Mouse (Mus musculus): ENCODE results near the gene Dgke. TPM values are rescaled to one million over a fixed set of nuclear protein-coding genes. Genes with fewer than 3 reads are reported as not detected.
"Not testable (repeated sequence)": the region's sequence is repeated elsewhere in the genome, so short reads cannot be mapped to it uniquely, and the experiment has no call there.

The Dgke gene
- total RNA-seq, 2 experiments from 2014 or later = 36.7 to 39.5 TPM

- DNase-seq (ENCODE audit: low spot score in 2 of 2) = no peak
These were observed 9.7 kb upstream of the Dgke start for GRCm38 (mm10) chr11:89076370-89076821.

GRCm38 (mm10) chr11:89074783-89075413 lies 8.2 kb upstream of the Dgke start:
- no peak for DNase-seq (ENCODE audit: low spot score in 2 of 2)

DNA sequence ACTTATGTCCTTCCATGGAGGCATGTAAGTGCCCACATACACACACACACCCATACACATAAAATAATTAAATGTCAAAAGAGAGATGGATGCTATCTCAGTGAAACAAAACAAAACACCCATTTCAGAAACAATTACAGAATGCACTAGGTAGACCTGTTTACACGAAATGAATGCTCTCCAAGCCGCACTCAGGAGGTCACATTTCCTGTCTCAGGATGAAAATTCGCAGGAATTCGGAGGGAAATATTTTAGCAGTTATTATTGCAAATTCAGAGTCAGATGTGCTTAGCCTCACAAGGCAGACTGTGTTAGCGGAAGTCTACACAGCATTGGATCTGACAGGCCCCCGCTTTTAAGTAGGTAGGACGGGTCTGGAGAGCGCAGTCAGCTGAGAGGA lies 6.9 kb upstream of the Dgke start, which contains the start of gene Gm525:
Gene Gm525 (plus strand): TSS at position 301 of the 400 bp plus-strand sequence.
- DNase-seq (ENCODE audit: low spot score in 2 of 2) = no peak

- no peak for DNase-seq (ENCODE audit: low spot score in 2 of 2)
These were observed 4.9 kb upstream of the Dgke start for GRCm38 (mm10) chr11:89071522-89071921.

- DNase-seq (ENCODE audit: low spot score in 2 of 2) = peak; percentile 44 to 57
These were observed 2.7 kb upstream of the Dgke start for GRCm38 (mm10) chr11:89069303-89069702.

DNA sequence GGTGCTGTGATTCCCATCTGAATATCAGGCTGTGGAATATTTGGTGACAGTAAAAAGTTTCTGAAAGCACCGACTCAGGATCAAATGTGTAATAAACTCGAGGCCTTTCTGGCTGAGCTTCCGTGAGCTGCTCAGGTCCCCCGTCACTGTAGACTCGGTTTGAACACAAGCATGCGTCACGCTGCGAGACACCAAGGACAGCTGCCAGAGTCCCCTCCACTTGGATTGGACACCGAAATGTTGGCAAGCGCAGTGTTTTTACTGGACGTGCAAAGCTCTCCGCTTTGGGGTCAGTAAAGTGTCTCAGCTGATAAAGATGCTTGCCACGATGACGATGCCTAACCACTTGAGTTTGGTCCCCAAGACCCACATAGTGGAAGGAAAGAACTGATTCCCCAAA lies 2.0 kb upstream of the Dgke start:
- DNase-seq (ENCODE audit: low spot score in 2 of 2) = no peak

GRCm38 (mm10) chr11:89067871-89068490 lies 1.3 kb upstream of the Dgke start:
- DNase-seq (ENCODE audit: low spot score in 2 of 2) = no peak

GRCm38 (mm10) chr11:89067301-89067822 lies 712 bp upstream of the Dgke start:
- DNase-seq (ENCODE audit: low spot score in 2 of 2) = no peak

DNA sequence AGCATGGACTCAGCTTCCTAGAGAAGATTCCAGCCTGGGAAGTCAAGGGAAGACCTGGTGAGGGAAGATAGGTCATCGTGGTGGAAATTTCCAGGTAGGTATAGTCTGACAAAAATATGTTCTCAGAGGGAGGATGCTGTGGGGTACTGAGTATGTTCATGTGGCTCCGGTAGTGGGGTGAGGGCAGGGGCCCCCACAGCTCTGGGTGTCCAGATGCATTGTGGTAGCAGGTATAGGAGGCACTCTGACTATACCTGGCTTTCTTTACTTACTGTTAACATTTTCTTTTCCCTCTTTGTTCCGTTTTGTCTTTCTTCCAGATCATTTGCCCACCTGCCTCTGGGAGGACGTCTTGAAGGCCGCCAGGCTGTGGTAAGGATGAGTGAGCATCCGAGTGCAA lies 524 bp downstream of the Dgke start:
- no peak for DNase-seq (ENCODE audit: low spot score in 2 of 2)

DNA sequence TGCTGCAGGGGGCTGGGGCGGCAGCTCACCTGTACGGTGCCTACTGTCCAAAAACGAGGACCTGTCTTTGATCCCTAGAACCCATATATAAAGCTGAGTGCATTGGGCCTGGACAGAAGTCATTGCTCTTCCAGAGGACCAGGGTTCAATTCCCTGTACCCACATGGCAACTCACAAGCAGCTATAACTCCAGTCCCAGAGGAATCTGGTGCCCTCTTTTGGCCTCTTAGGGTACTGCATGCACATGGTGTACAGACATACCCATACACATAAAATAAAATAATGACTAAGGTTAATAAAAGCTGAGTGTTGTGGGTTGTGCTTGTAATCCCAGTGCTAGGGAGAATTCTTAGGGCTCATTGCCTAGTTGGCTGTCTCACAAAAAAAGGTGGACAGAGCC lies 1.4 kb downstream of the Dgke start:
- no peak for DNase-seq (ENCODE audit: low spot score in 2 of 2)

DNA sequence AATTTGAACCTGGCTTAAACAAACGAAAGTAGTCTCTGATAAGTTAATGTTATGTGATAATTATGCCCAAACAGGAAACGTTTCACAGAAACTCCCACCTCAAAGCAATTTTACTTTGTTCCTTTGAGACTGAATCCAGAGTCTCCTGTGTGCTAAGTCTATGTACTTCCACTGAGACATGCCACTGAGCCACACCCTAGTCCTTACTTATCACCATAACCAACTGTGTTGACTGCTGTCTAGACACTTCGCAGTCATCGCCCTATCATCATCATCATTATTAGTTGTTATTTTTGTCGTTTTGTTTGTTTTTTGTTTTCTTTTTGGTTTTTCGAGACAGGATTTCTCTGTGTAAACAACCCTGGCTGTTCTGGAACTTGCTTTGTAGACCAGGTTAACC lies 2.3 kb downstream of the Dgke start:
- no peak for DNase-seq (ENCODE audit: low spot score in 2 of 2)

DNA sequence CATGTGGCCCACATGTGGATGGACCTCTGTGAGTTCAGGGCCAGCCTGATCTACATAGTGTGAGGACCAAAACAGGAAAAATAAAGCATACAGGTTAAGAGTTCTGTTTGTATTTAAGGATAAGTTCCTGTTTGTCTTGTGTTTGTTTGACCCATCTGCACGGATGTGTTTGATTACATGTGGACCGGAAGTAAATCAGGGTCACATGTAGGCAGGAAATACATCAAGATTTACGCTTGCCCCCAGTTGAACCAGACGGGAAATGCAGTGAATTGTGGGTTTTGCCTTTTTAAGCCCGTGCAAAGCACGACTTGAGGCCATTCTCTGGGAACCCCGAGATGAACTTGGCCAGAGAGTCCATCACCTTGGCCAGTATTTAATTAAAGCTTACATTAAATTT lies 5.3 kb downstream of the Dgke start:
- no peak for DNase-seq (ENCODE audit: low spot score in 2 of 2)

DNA sequence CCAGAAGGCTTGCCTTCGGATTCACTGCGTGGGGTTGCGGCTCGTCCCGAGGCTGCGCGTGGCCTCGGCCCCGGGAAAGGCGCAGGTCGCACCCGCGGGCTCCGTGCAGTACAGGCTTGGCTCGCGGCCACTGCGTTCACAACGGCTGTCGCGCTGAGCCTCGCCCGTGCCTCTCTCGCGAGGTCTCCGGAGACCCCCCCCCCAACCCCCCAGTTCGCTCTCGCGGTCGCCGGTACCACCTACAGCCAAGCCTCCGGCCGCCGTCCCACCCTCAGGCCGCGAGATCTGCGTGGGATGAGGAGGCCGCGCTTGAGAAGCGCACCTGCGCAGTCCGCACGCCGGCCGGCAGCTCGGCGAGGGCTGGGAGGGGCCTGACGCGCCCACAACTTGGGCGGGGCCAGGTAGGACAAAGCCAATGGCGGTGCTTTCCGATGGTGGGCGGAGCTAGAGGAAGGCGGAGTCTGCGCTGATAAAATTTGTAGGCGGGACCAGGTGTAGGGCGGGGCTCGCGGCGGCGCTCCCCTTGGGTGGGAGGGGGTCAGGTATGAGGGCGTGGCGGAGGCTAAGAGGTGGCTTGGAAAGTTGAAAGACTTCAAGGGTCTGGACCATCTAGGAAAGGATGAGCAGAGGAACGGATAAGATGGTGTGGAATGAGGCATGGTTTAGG lies 6.1 kb downstream of the Dgke start:
- DNase-seq (ENCODE audit: low spot score in 2 of 2) = peak; percentile 87 to 92

DNA sequence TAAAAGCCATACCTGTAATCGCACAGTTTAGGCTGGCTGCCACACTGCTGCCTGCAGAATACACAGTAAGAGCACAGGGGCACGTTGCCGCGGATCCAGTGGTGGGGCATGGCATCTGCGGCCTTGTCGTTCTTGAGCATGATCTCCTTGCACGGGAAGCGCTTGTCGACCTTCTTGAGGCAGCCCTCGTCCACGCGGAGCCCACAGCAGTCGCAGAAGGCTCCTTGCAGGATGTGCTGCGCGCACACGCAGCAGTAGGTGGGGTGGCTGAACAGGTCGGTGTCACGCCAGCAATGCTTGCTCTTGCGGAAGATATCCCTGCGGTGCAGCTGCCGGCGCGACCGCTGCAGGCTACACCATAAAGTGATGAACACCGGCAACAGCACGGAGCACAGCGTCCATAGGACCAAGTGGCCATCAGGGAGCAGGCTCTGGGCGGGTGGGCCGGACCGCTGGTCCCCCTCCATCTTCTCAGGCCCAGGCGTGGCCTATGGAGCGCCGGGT lies 6.7 kb downstream of the Dgke start:
- DNase-seq (ENCODE audit: low spot score in 2 of 2) = peak in 1 of 2 experiments; percentile 33

GRCm38 (mm10) chr11:89058515-89059270 lies 8.0 kb downstream of the Dgke start:
- no peak for DNase-seq (ENCODE audit: low spot score in 2 of 2)

- DNase-seq (ENCODE audit: low spot score in 2 of 2) = no peak
These were observed 10.5 kb downstream of the Dgke start for GRCm38 (mm10) chr11:89055931-89056690.

GRCm38 (mm10) chr11:89051767-89052166 lies 14.9 kb downstream of the Dgke start:
- DNase-seq (ENCODE audit: low spot score in 2 of 2) = no peak

- DNase-seq (ENCODE audit: low spot score in 2 of 2) = no peak
These were observed 20.6 kb downstream of the Dgke start for GRCm38 (mm10) chr11:89046021-89046420.

GRCm38 (mm10) chr11:89045501-89045900 lies 21.1 kb downstream of the Dgke start:
- not testable (repeated sequence) for DNase-seq (ENCODE audit: low spot score in 2 of 2)

DNA sequence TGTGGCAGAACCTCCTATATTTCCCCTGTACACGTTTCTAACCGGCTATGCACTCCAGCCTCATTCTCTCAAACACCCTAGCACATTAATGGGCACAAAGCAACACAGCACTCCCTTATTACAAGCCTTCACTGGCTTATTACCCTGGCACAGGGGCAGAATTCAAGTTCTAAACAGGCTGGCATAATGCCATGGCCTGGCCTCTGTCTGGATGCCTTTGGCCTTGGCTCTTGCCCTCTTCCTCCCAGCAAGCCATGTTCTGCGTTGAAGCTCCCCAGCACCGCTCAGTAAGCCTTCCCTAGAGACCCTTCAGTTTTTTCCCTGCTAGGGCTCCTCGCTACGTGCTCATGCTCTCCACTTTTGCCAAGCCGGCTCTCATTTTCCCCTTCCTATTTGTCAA lies 23.6 kb downstream of the Dgke start:
- DNase-seq (ENCODE audit: low spot score in 2 of 2) = no peak
